Mouse (Mus musculus) CD4-positive, CD25-positive, alpha-beta regulatory T cell, adult 4 months (primary cell): Measurements from ENCODE around the gene Ak1. TPM values are rescaled to one million over a fixed set of nuclear protein-coding genes. Genes with fewer than 3 reads are reported as not detected.

Experiments
- ATAC-seq: one replicate; pipeline ENCODE4 v1.8.0; 2017
- polyA plus RNA-seq, 2 experiments: library from polyadenylated mRNA; unstranded; fragments of 100-300 nt; shearing (Covaris generic); gene quantifications; one replicate each; pipeline ENCODE4 v1.2.1; 2017

Ak1 gene
- polyA plus RNA-seq, 2 experiments from 2014 or later: not detected

- ATAC-seq: no peak
Measured at GRCm38 (mm10) chr2:32628729-32629128, 7.2 kb downstream of the Ak1 start.

GRCm38 (mm10) chr2:32629276-32629976 lies 7.9 kb downstream of the Ak1 start:
- no peak for ATAC-seq

- ATAC-seq: no peak
Measured at GRCm38 (mm10) chr2:32630036-32630435, 8.5 kb downstream of the Ak1 start.

GRCm38 (mm10) chr2:32631046-32631445 lies 9.5 kb downstream of the Ak1 start:
- no peak for ATAC-seq

- peak; percentile 71 for ATAC-seq
Measured at GRCm38 (mm10) chr2:32631737-32632394, 10.3 kb downstream of the Ak1 start.

- no peak for ATAC-seq
Measured at GRCm38 (mm10) chr2:32633660-32634059, 12.1 kb downstream of the Ak1 start.

- ATAC-seq: no peak
Measured at GRCm38 (mm10) chr2:32634277-32635105, 12.9 kb downstream of the Ak1 start.

- no peak for ATAC-seq
Measured at GRCm38 (mm10) chr2:32636617-32637016, 15.1 kb downstream of the Ak1 start.

GRCm38 (mm10) chr2:32637778-32638281 lies 16.3 kb downstream of the Ak1 start:
- ATAC-seq: no peak

- ATAC-seq: no peak
Measured at GRCm38 (mm10) chr2:32639632-32640031, 18.1 kb downstream of the Ak1 start.

- no peak for ATAC-seq
Measured at GRCm38 (mm10) chr2:32640550-32641051, 19.0 kb downstream of the Ak1 start.

- ATAC-seq: no peak
Measured at GRCm38 (mm10) chr2:32641810-32642209, 20.3 kb downstream of the Ak1 start.

- ATAC-seq: no peak
Measured at GRCm38 (mm10) chr2:32642813-32643212, 21.3 kb downstream of the Ak1 start.

GRCm38 (mm10) chr2:32644083-32644482 lies 22.5 kb downstream of the Ak1 start:
- no peak for ATAC-seq

- ATAC-seq: no peak
Measured at GRCm38 (mm10) chr2:32644799-32645475, 23.4 kb downstream of the Ak1 start.

GRCm38 (mm10) chr2:32645647-32646046 lies 24.1 kb downstream of the Ak1 start:
- no peak for ATAC-seq

GRCm38 (mm10) chr2:32646379-32647056 lies 25.0 kb downstream of the Ak1 start, which contains the start of gene Eng:
Eng (plus strand) TSS chr2:32646595.
- ATAC-seq: no peak

GRCm38 (mm10) chr2:32647366-32647765 lies 25.8 kb downstream of the Ak1 start:
- ATAC-seq: no peak

GRCm38 (mm10) chr2:32653764-32654163 lies 32.2 kb downstream of the Ak1 start:
- ATAC-seq: no peak

GRCm38 (mm10) chr2:32654743-32655393 lies 33.3 kb downstream of the Ak1 start:
- no peak for ATAC-seq

- no peak for ATAC-seq
Measured at GRCm38 (mm10) chr2:32655394-32655744, 33.8 kb downstream of the Ak1 start.
